Mouse (Mus musculus) macrophage (primary cell): Measurements from ENCODE around the gene Kcnd1. TPM values are rescaled to one million over a fixed set of nuclear protein-coding genes. Genes with fewer than 3 reads are reported as not detected.
A peak's percentile ranks its signal among the peaks of the same experiment; 100 is the strongest.

Experiments used
- H3K27ac ChIP-seq: fragments of 350-480 bp; formaldehyde crosslinking; 2 replicates; pipeline ENCODE4 v1.9.0; 2021
- H3K36me3 ChIP-seq: fragments of 350-480 bp; formaldehyde crosslinking; 2 replicates; pipeline ENCODE4 v1.9.0; 2021; ENCODE audit errors: inconsistent target
- H3K4me3 ChIP-seq: fragments of 350-480 bp; formaldehyde crosslinking; 2 replicates; pipeline ENCODE4 v1.9.0; 2021; ENCODE audit errors: inconsistent target
- H3K79me2 ChIP-seq: fragments of 350-480 bp; formaldehyde crosslinking; 2 replicates; pipeline ENCODE4 v1.9.0; 2021; ENCODE audit errors: inconsistent target
- WGBS: methylation state at CpG from one replicate; pipeline ENCODE4 v1.1.7; 2026; ENCODE audit warnings: inconsistent platforms; ENCODE audit not compliant: missing documents; 5-methylcytosine and 5-hydroxymethylcytosine counted together
- polyA plus RNA-seq: library from polyadenylated mRNA; stranded (reverse); fragments of 250-400 nt; gene quantifications from 3 replicates; pipeline ENCODE4 v1.2.4, GENCODE M21; 2018; ENCODE audit warnings: inconsistent platforms

Kcnd1 gene
- polyA plus RNA-seq, 1 experiment from 2014 or later = 0.03 TPM

GRCm38 (mm10) chrX:7878007-7878419 is 55.9 kb downstream of the Kcnd1 start, which contains the start of gene Pim2:
Gene Pim2 (plus strand): TSS chrX:7878262.
- Histone ChIP-seq H3K27ac (no peak within 1 kb of the TSS), H3K79me2 (no peaks in the 10 kb centered on the region), H3K36me3 (no peaks in the 10 kb centered on the region), H3K4me3 (peak within 1 kb of the TSS; percentile 31)
- 20% methylated on average over 38 of the region's 38 CpGs for WGBS

- no peak overlapping the region for H3K27ac ChIP-seq
These were observed 56.4 kb downstream of the Kcnd1 start for GRCm38 (mm10) chrX:7878495-7878894.

GRCm38 (mm10) chrX:7879819-7880218 is 57.7 kb downstream of the Kcnd1 start:
- Histone ChIP-seq H3K36me3 (no peaks in the 10 kb centered on the region), H3K27ac (no peak overlapping the region), H3K79me2 (peaks cover 5% of the 10 kb centered on the region), H3K4me3 (no peak overlapping the region)
- 12% methylated on average over 8 of the region's 11 CpGs for WGBS

More at GRCm38 (mm10) chrX:7878495-7878894, 56.4 kb downstream of the Kcnd1 start:
- WGBS = 37% methylated on average over 18 of the region's 21 CpGs
- no peaks in the 10 kb centered on the region for H3K36me3 ChIP-seq
- H3K79me2 ChIP-seq = no peaks in the 10 kb centered on the region
- peak overlapping the region; percentile 31 for H3K4me3 ChIP-seq

- peak within 1 kb of the TSS; percentile 59 for H3K4me3 ChIP-seq
- no peaks in the 10 kb centered on the region for H3K36me3 ChIP-seq
- peaks cover 19% of the 10 kb centered on the region for H3K79me2 ChIP-seq
- 17% methylated on average over 49 of the region's 49 CpGs for WGBS
- H3K27ac ChIP-seq = peak within 1 kb of the TSS; percentile 59
These were observed 61.9 kb downstream of the Kcnd1 start, which contains the start of gene Slc35a2 for GRCm38 (mm10) chrX:7883841-7884567. Gene Slc35a2 (plus strand): TSS chrX:7884028.

Other genes with a start within 250 kb of the Kcnd1 start
- 0.04 TPM in 1 of 3 replicates, not detected in the others for gene Foxp3, start 248.6 kb upstream of the Kcnd1 start, polyA plus RNA-seq
- gene Ppp1r3f, start 248.0 kb upstream of the Kcnd1 start, polyA plus RNA-seq = 1.1 to 2.8 TPM (median 1.4 TPM) in 3 replicates
- 18.2 to 30.9 TPM (median 28.2 TPM) in 3 replicates for gene Ccdc22, start 216.8 kb upstream of the Kcnd1 start, polyA plus RNA-seq
- gene Cacna1f, start 215.2 kb upstream of the Kcnd1 start, polyA plus RNA-seq = 0.09 to 0.16 TPM (median 0.15 TPM) in 3 replicates
- gene Syp, start 183.8 kb upstream of the Kcnd1 start, polyA plus RNA-seq = 0.78 to 1.6 TPM (median 1.4 TPM) in 3 replicates
- gene Prickle3, start 165.0 kb upstream of the Kcnd1 start, polyA plus RNA-seq = 3.0 to 3.4 TPM (median 3.2 TPM) in 3 replicates
- gene Plp2, start 150.9 kb upstream of the Kcnd1 start, polyA plus RNA-seq = 83.8 to 185 TPM (median 133 TPM) in 3 replicates
- 0.14 TPM in 1 of 3 replicates, not detected in the others for gene Magix, start 141.0 kb upstream of the Kcnd1 start, polyA plus RNA-seq
- 27.4 to 38.3 TPM (median 28.0 TPM) in 3 replicates for gene Gpkow, start 125.2 kb upstream of the Kcnd1 start, polyA plus RNA-seq
- gene Wdr45, start 108.0 kb upstream of the Kcnd1 start, polyA plus RNA-seq = 9.5 to 25.3 TPM (median 21.1 TPM) in 3 replicates
- gene Gm45208, start 100.0 kb upstream of the Kcnd1 start, polyA plus RNA-seq = not detected in 3 replicates
- gene Praf2, start 93.8 kb upstream of the Kcnd1 start, polyA plus RNA-seq = 7.2 to 12.3 TPM (median 7.3 TPM) in 3 replicates
- 0.39 to 1.6 TPM (median 1.6 TPM) in 3 replicates for gene Ccdc120, start 71.4 kb upstream of the Kcnd1 start, polyA plus RNA-seq
- 100 to 140 TPM (median 106 TPM) in 3 replicates for gene Tfe3, start 59.7 kb upstream of the Kcnd1 start, polyA plus RNA-seq
- gene Gripap1, start 32.5 kb upstream of the Kcnd1 start, polyA plus RNA-seq = 44.1 to 48.5 TPM (median 47.1 TPM) in 3 replicates
- gene Otud5, start 19.1 kb downstream of the Kcnd1 start, polyA plus RNA-seq = 38.8 to 69.0 TPM (median 61.3 TPM) in 3 replicates
- 1.5 to 2.0 TPM (median 1.6 TPM) in 3 replicates for gene Pim2, start 56.0 kb downstream of the Kcnd1 start, polyA plus RNA-seq
- 10.3 to 26.7 TPM (median 19.8 TPM) in 3 replicates for gene Slc35a2, start 61.7 kb downstream of the Kcnd1 start, polyA plus RNA-seq
- gene Pqbp1, start 77.0 kb downstream of the Kcnd1 start, polyA plus RNA-seq = 46.6 to 136 TPM (median 62.4 TPM) in 3 replicates
- 7.5 to 12.2 TPM (median 10.3 TPM) in 3 replicates for gene Timm17b, start 77.1 kb downstream of the Kcnd1 start, polyA plus RNA-seq
- not detected in 3 replicates for gene Gm10491, start 85.5 kb downstream of the Kcnd1 start, polyA plus RNA-seq
- not detected in 3 replicates for gene Gm10490, start 87.3 kb downstream of the Kcnd1 start, polyA plus RNA-seq
- gene Pcsk1n, start 97.5 kb downstream of the Kcnd1 start, polyA plus RNA-seq = not detected in 3 replicates
- gene Eras, start 106.3 kb downstream of the Kcnd1 start, polyA plus RNA-seq = not detected in 3 replicates
- gene Hdac6, start 125.6 kb downstream of the Kcnd1 start, polyA plus RNA-seq = 6.9 to 9.1 TPM (median 7.1 TPM) in 3 replicates
- gene Gata1, start 155.8 kb downstream of the Kcnd1 start, polyA plus RNA-seq = 0.14 TPM in 1 of 3 replicates, not detected in the others
- gene Glod5, start 196.2 kb downstream of the Kcnd1 start, polyA plus RNA-seq = not detected in 3 replicates